In the genomic region with DNA sequence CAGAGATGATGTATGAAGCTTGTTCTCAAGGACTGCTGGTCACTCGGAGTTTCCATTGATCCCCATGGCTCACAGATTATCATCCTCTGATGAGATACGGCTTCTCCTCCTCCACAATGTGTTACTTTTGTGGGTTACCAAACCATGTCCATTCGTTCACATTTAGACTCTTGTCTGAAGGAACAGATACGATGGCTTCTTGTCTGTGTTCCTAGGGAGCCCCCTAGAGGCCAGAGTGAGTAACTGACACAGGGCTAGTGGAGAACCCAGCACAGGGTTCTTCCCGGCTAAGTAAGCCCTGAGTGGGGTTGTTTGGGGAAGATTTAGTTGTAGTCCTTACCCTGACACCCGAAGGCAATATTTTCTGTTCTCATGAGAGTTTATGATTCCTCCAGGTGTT, we compare ENCODE assay signal across 9 mouse cellular contexts. TPM values are rescaled to one million over a fixed set of nuclear protein-coding genes. Genes with fewer than 3 reads are reported as not detected.
DNase-seq lines count a peak whose midpoint lies in the region; ATAC-seq lines count a peak whose summit lies in the region.
"Had no signal": no experiment of that assay in that cellular context is flagged by ENCODE, and none has a peak within 500 bp of the region (broad histone marks: within the 10 kb centered on the region; RNA-seq: fewer than 3 reads in every experiment).

No protein-coding gene starts in this region.

- no peaks in the 10 kb centered on the region for H3K9me3 ChIP-seq in limb, embryonic 10.5 days (replicated peaks)
- 0 out of 2 replicates have a peak, but pooled peaks cover 2% of the 10 kb centered on the region for H3K9me3 ChIP-seq in midbrain, embryonic 14.5 days (ENCODE audit: control insufficient read depth, low read length)

- peak; percentile 91 for DNase-seq in 416B (ENCODE audit: low read depth)
- peak; percentile 80 for DNase-seq in T-cell, adult 2 months (ENCODE audit: low spot score)
- DNase-seq in cerebellum, postnatal 36 days, result peak; percentile 67 to 74
- DNase-seq in gastrocnemius, postnatal 10 days, result peak; percentile 51
- peak; percentile 66 for DNase-seq in kidney, adult 18-20 months
- DNase-seq in limb, embryonic 10.5 days (ENCODE audit: low spot score), result peak; percentile 65
- peak; percentile 90 for DNase-seq in midbrain, embryonic 14.5 days
- peak; percentile 88 for DNase-seq in splenic B cell, adult 2 months (ENCODE audit: low read depth, low spot score)

- no peak overlapping the region for H3K4me2 ChIP-seq in midbrain, embryonic 14.5 days (ENCODE audit: low read length)
- H3K4me2 ChIP-seq: embryonic facial prominence, embryonic 13.5 days had no signal

- no peaks in the 10 kb centered on the region for H3K36me3 ChIP-seq in limb, embryonic 10.5 days
- H3K36me3 ChIP-seq in midbrain, embryonic 14.5 days (ENCODE audit: control insufficient read depth, insufficient read depth, low read length), result no peaks in the 10 kb centered on the region
- no peaks in the 10 kb centered on the region for H3K36me3 ChIP-seq in splenic B cell, adult 2 months (ENCODE audit: control insufficient read depth, insufficient read depth, low read length, poor library complexity, severe bottlenecking)
- H3K36me3 ChIP-seq: embryonic facial prominence, embryonic 13.5 days had no signal

- ATAC-seq in midbrain, embryonic 14.5 days (ENCODE audit: low FRiP score, low TSS enrichment), result peak; percentile 48; the same call in 1 of the 2 replicates

- no peak overlapping the region for H3K9ac ChIP-seq in midbrain, embryonic 14.5 days (replicated peaks; ENCODE audit: low read length)
- H3K9ac ChIP-seq: embryonic facial prominence, embryonic 13.5 days had no signal

- H3K27me3 ChIP-seq in limb, embryonic 10.5 days (ENCODE audit: low read depth, poor library complexity, severe bottlenecking), result peaks cover 32% of the 10 kb centered on the region
- no peaks in the 10 kb centered on the region for H3K27me3 ChIP-seq in midbrain, embryonic 14.5 days (ENCODE audit: control insufficient read depth, insufficient read depth, low read length)
- H3K27me3 ChIP-seq in splenic B cell, adult 2 months (ENCODE audit: control insufficient read depth, insufficient read depth, low read length, poor library complexity, severe bottlenecking), result no peaks in the 10 kb centered on the region; the same call in 1 of the 2 replicates

- no peak overlapping the region for H3K4me3 ChIP-seq in limb, embryonic 10.5 days
- H3K4me3 ChIP-seq in midbrain, embryonic 14.5 days (replicated peaks; ENCODE audit: low read depth, low read length), result no peak overlapping the region
- H3K4me3 ChIP-seq: embryonic facial prominence, embryonic 13.5 days had no signal

- peaks cover 26% of the 10 kb centered on the region for H3K4me1 ChIP-seq in limb, embryonic 10.5 days
- peaks cover 9% of the 10 kb centered on the region; the same call in 1 of the 2 replicates for H3K4me1 ChIP-seq in midbrain, embryonic 14.5 days (ENCODE audit: control insufficient read depth, insufficient read depth, low read length)

- no peak overlapping the region for H3K27ac ChIP-seq in limb, embryonic 10.5 days
- H3K27ac ChIP-seq in midbrain, embryonic 14.5 days (replicated peaks; ENCODE audit: low read depth, low read length), result no peak overlapping the region
- H3K27ac ChIP-seq: embryonic facial prominence, embryonic 13.5 days had no signal

- WGBS in limb, embryonic 10.5 days, result 15% methylated on average over 6 of the region's 6 CpGs
- WGBS in midbrain, embryonic 14.5 days, result 5% methylated on average over 6 of the region's 6 CpGs

RNA-seq across cellular contexts. Expression of a gene that starts 8.3 kb away (rescaled TPM):
- total RNA-seq in gastrocnemius, postnatal 10 days (2021), result 10 to 100 TPM; 21.9 to 27.5 TPM
- 54.1 and 55.2 TPM in 2 replicates for polyA plus RNA-seq in limb, embryonic 10.5 days (2016; fragmentation: Nextera tagmentation; extraction: Ambion mirVana)
- 54.0 and 73.8 TPM in 2 replicates for polyA plus RNA-seq in midbrain, embryonic 14.5 days (2014; fragmentation: Nextera tagmentation; extraction: Ambion mirVana)

RNA-seq across cellular contexts. Expression of a gene that starts 21.7 kb away (rescaled TPM):
- total RNA-seq in gastrocnemius, postnatal 10 days (2021), result 1 to 10 TPM; 1.9 to 2.5 TPM
- 0.45 and 1.0 TPM in 2 replicates for polyA plus RNA-seq in limb, embryonic 10.5 days (2016; fragmentation: Nextera tagmentation; extraction: Ambion mirVana)
- polyA plus RNA-seq in midbrain, embryonic 14.5 days (2014; fragmentation: Nextera tagmentation; extraction: Ambion mirVana), result 0.90 and 1.2 TPM in 2 replicates

RNA-seq across cellular contexts. Expression of a gene that starts 54.7 kb away (rescaled TPM):
- total RNA-seq in gastrocnemius, postnatal 10 days (2021), result 10 to 100 TPM; 15.5 to 16.4 TPM
- 2.8 and 4.2 TPM in 2 replicates for polyA plus RNA-seq in limb, embryonic 10.5 days (2016; fragmentation: Nextera tagmentation; extraction: Ambion mirVana)
- polyA plus RNA-seq in midbrain, embryonic 14.5 days (2014; fragmentation: Nextera tagmentation; extraction: Ambion mirVana), result 2.0 and 2.5 TPM in 2 replicates
